Mouse (Mus musculus) liver, embryonic 14.5 days (tissue): ENCODE measurements at regions not wholly inside any gene's neighbourhood (a gene's known extent, or its start where the extent isn't known, plus 50 kb on each side); places are given as distances from the start of the nearest gene placed in this dataset.

ENCODE experiments used
- CTCF ChIP-seq: IDR thresholded peaks from 2 replicates; pipeline ENCODE4 v1.5.1; 2016; ENCODE audit warnings: antibody characterized with exemption, low read depth, control low read depth
- EP300 ChIP-seq: IDR thresholded peaks from 2 replicates; pipeline ENCODE4 v1.6.1; 2016; ENCODE audit warnings: antibody characterized with exemption, low read depth

DNA sequence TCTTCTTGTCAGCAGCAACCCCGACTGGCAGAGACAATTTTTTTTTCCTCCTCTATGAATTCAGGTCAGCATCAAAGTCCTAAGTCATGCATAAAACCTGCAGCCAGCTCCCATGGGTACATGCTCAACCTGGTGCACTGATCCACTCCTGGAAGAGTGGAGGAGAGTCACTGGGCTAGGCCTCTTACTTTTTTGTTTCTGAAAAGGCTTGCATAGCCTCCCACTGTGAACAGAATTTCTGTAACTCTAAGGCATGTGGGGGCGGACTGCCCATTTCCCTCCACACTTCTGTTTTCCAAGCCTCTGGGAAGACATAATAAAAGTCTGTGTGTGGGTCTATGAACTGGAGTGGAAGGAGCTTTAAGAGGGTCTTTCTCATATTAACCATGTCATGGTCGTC lies 218.8 kb downstream of the Gpat3 start:
- no peak for TF ChIP-seq CTCF
- TF ChIP-seq EP300 = no peak
